ENCODE assay signal across 8 mouse cellular contexts in genomic region chr12:87148136-87148535, GRCm38 (mm10). TPM values are rescaled to one million over a fixed set of nuclear protein-coding genes. Genes with fewer than 3 reads are reported as not detected.
DNase-seq lines count a peak whose midpoint lies in the region; ATAC-seq and TF ChIP-seq lines count a peak whose summit lies in the region.

No protein-coding gene starts in this region.

- peak overlapping the region; percentile 70 for H3K9ac ChIP-seq in hindbrain, postnatal 0 days (replicated peaks; ENCODE audit: low read length)
- H3K9ac ChIP-seq in liver, embryonic 14.5 days (replicated peaks) = peak overlapping the region; percentile 53

- H3K4me2 ChIP-seq in hindbrain, postnatal 0 days (ENCODE audit: low read depth, low read length) = peak overlapping the region; percentile 74
- peak overlapping the region; percentile 61 for H3K4me2 ChIP-seq in liver, embryonic 14.5 days (ENCODE audit: low read depth)

- H3K4me1 ChIP-seq in erythroblast, embryonic 14.5 days (ENCODE audit: control insufficient read depth) = peaks cover 25% of the 10 kb centered on the region
- peaks cover 27% of the 10 kb centered on the region for H3K4me1 ChIP-seq in G1E (ENCODE audit: insufficient read depth, low read depth, low read length)
- peaks cover 13% of the 10 kb centered on the region for H3K4me1 ChIP-seq in hindbrain, postnatal 0 days (ENCODE audit: insufficient read depth, low read length)
- peaks cover 11 to 14% of the 10 kb centered on the region in 2 experiments for H3K4me1 ChIP-seq in liver, embryonic 14.5 days (replicated peaks; ENCODE audit: control insufficient read depth in 2 of 2, insufficient read depth in 2 of 2, low read length in 1 of 2)

- H3K9me3 ChIP-seq in erythroblast, embryonic 14.5 days (ENCODE audit: control insufficient read depth, low read length) = peaks cover 20% of the 10 kb centered on the region
- H3K9me3 ChIP-seq in G1E (replicated peaks) = peaks cover 23% of the 10 kb centered on the region
- no peaks in the 10 kb centered on the region for H3K9me3 ChIP-seq in hindbrain, postnatal 0 days (ENCODE audit: low read length)
- H3K9me3 ChIP-seq in liver, embryonic 14.5 days (ENCODE audit: control insufficient read depth, low read length) = peaks cover 4% of the 10 kb centered on the region

- peak overlapping the region; percentile 97 for H3K4me3 ChIP-seq in erythroblast, embryonic 14.5 days (replicated peaks)
- peak overlapping the region; percentile 93 for H3K4me3 ChIP-seq in G1E (ENCODE audit: low read depth, low read length)
- peak overlapping the region; percentile 63 for H3K4me3 ChIP-seq in hindbrain, postnatal 0 days (ENCODE audit: low read length)
- H3K4me3 ChIP-seq in liver, embryonic 14.5 days (ENCODE audit: insufficient read depth in 1 of 2, low read depth in 2 of 2, low read length in 2 of 2) = peak overlapping the region; percentile 67 to 73

- no peak for DNase-seq in G1E (ENCODE audit: low spot score)
- DNase-seq in hindbrain, postnatal 0 days (ENCODE audit: low spot score) = no peak
- no peak for DNase-seq in liver, embryonic 14.5 days (ENCODE audit: low read depth in 3 of 3, low spot score in 3 of 3)
- no peak for DNase-seq in urinary bladder, adult 18-20 months (ENCODE audit: low spot score in 2 of 2)
- no peak for DNase-seq in adrenal gland, postnatal 4 days (ENCODE audit: low spot score in 2 of 2)
- no peak for DNase-seq in thymus, postnatal 14 days

- no peak for TF ChIP-seq EP300 in liver, embryonic 14.5 days (IDR thresholded peaks at IDR 0.05; ENCODE audit: low read depth)

- 27% methylated on average over 15 of the region's 15 CpGs for WGBS in hindbrain, postnatal 0 days
- WGBS in liver, embryonic 14.5 days (ENCODE audit: insufficient replicate concordance) = 23% methylated on average over 15 of the region's 15 CpGs

- ATAC-seq in erythroblast, adult 5-6 weeks (replicated peaks; ENCODE audit: low FRiP score, poor library complexity, severe bottlenecking) = no peak
- no peak for ATAC-seq in G1E (ENCODE audit: extremely low read depth, insufficient number of reproducible peaks, low FRiP score, poor library complexity, severe bottlenecking)
- ATAC-seq in hindbrain, postnatal 0 days = no peak
- ATAC-seq in liver, embryonic 14.5 days (ENCODE audit: insufficient read depth) = no peak

- H3K36me3 ChIP-seq in erythroblast, embryonic 14.5 days (ENCODE audit: control insufficient read depth) = peaks cover 9% of the 10 kb centered on the region
- H3K36me3 ChIP-seq in G1E (replicated peaks) = peaks cover 12% of the 10 kb centered on the region
- H3K36me3 ChIP-seq in hindbrain, postnatal 0 days (ENCODE audit: insufficient read depth, low read length) = no peaks in the 10 kb centered on the region
- no peaks in the 10 kb centered on the region for H3K36me3 ChIP-seq in liver, embryonic 14.5 days (replicated peaks; ENCODE audit: control insufficient read depth, insufficient read depth, low read depth)

- H3K27ac ChIP-seq in hindbrain, postnatal 0 days = peak overlapping the region; percentile 90
- H3K27ac ChIP-seq in liver, embryonic 14.5 days = peak overlapping the region; percentile 62

- no peaks in the 10 kb centered on the region for H3K27me3 ChIP-seq in erythroblast, embryonic 14.5 days (ENCODE audit: control insufficient read depth)
- no peaks in the 10 kb centered on the region for H3K27me3 ChIP-seq in G1E (ENCODE audit: insufficient read depth, low read length)
- H3K27me3 ChIP-seq in hindbrain, postnatal 0 days (ENCODE audit: insufficient read depth, low read length) = no peaks in the 10 kb centered on the region
- no peaks in the 10 kb centered on the region for H3K27me3 ChIP-seq in liver, embryonic 14.5 days (ENCODE audit: control insufficient read depth, insufficient read depth, low read length)

- TF ChIP-seq CTCF in G1E (IDR thresholded peaks at IDR 0.05; ENCODE audit: low read depth, low read length) = no peak
- TF ChIP-seq CTCF in hindbrain, postnatal 0 days (IDR thresholded peaks at IDR 0.05; ENCODE audit: low read depth) = no peak
- TF ChIP-seq CTCF in liver, embryonic 14.5 days (IDR thresholded peaks at IDR 0.05; ENCODE audit: low read depth) = no peak

RNA-seq across cellular contexts. Expression of gene Pomt2, which starts 0.4 kb away (rescaled TPM):
- polyA plus RNA-seq in erythroblast, embryonic 14.5 days (2012) = 0.09 and 0.11 TPM in 2 replicates
- 0.58 and 2.7 TPM in 2 replicates for total RNA-seq in erythroblast, adult 5-6 weeks (2015; ENCODE audit: low replicate concordance)
- 1.7 and 2.1 TPM in 2 replicates for total RNA-seq in erythroblast, adult 5-6 weeks (2017; ENCODE audit: low replicate concordance)
- total RNA-seq in G1E (2014; fragmentation: Nextera tagmentation) = 12.7 and 14.0 TPM in 2 replicates
- total RNA-seq in G1E (2017) = 10.6 and 11.9 TPM in 2 replicates
- polyA plus RNA-seq in G1E (2012) = 5.0 and 5.3 TPM in 2 replicates
- total RNA-seq in hindbrain, postnatal 0 days (2014; rRNA removed) = 31.0 and 40.7 TPM in 2 replicates
- polyA plus RNA-seq in hindbrain, postnatal 0 days (2015; fragmentation: Nextera tagmentation; extraction: Ambion mirVana) = 12.0 and 12.4 TPM in 2 replicates
- 2.6 and 2.8 TPM in 2 replicates for polyA plus RNA-seq in liver, embryonic 14.5 days (2012; rRNA removed)
- polyA plus RNA-seq in liver, embryonic 14.5 days (2014; fragmentation: Nextera tagmentation; extraction: Ambion mirVana) = 3.9 and 4.9 TPM in 2 replicates
- 10 to 100 TPM; 13.4 to 16.7 TPM for total RNA-seq in adrenal gland, postnatal 4 days (2021)

RNA-seq across cellular contexts. Expression of gene Gstz1, which starts 1.2 kb away (rescaled TPM):
- polyA plus RNA-seq in erythroblast, embryonic 14.5 days (2012) = 0.29 and 0.41 TPM in 2 replicates
- total RNA-seq in erythroblast, adult 5-6 weeks (2015; ENCODE audit: low replicate concordance) = 6.1 and 8.4 TPM in 2 replicates
- total RNA-seq in erythroblast, adult 5-6 weeks (2017; ENCODE audit: low replicate concordance) = 3.8 and 5.2 TPM in 2 replicates
- total RNA-seq in G1E (2014; fragmentation: Nextera tagmentation) = 71.9 and 80.9 TPM in 2 replicates
- 51.5 and 54.2 TPM in 2 replicates for total RNA-seq in G1E (2017)
- 6.6 and 7.2 TPM in 2 replicates for polyA plus RNA-seq in G1E (2012)
- 56.3 and 61.1 TPM in 2 replicates for total RNA-seq in hindbrain, postnatal 0 days (2014; rRNA removed)
- polyA plus RNA-seq in hindbrain, postnatal 0 days (2015; fragmentation: Nextera tagmentation; extraction: Ambion mirVana) = 45.6 and 45.8 TPM in 2 replicates
- 94.8 and 115 TPM in 2 replicates for polyA plus RNA-seq in liver, embryonic 14.5 days (2012; rRNA removed)
- polyA plus RNA-seq in liver, embryonic 14.5 days (2014; fragmentation: Nextera tagmentation; extraction: Ambion mirVana) = 91.0 and 101 TPM in 2 replicates
- 100 to 1,000 TPM in 1 of 2 experiments, 10 to 100 TPM in 1; 83.6 to 106 TPM for total RNA-seq in adrenal gland, postnatal 4 days (2021)

RNA-seq across cellular contexts. Expression of gene Ngb, which starts 45.8 kb away (rescaled TPM):
- not detected in 2 replicates for polyA plus RNA-seq in erythroblast, embryonic 14.5 days (2012)
- not detected in 2 replicates for total RNA-seq in erythroblast, adult 5-6 weeks (2015; ENCODE audit: low replicate concordance)
- total RNA-seq in erythroblast, adult 5-6 weeks (2017; ENCODE audit: low replicate concordance) = not detected in 2 replicates
- total RNA-seq in G1E (2014; fragmentation: Nextera tagmentation) (not detected in 2 replicates), G1E (2017) (0.23 and 0.49 TPM in 2 replicates)
- polyA plus RNA-seq in G1E (2012) = not detected in 2 replicates
- 9.3 and 11.8 TPM in 2 replicates for total RNA-seq in hindbrain, postnatal 0 days (2014; rRNA removed)
- 9.1 and 9.4 TPM in 2 replicates for polyA plus RNA-seq in hindbrain, postnatal 0 days (2015; fragmentation: Nextera tagmentation; extraction: Ambion mirVana)
- 0.04 TPM in 1 of 2 replicates, not detected in the other for polyA plus RNA-seq in liver, embryonic 14.5 days (2012; rRNA removed)
- polyA plus RNA-seq in liver, embryonic 14.5 days (2014; fragmentation: Nextera tagmentation; extraction: Ambion mirVana) = 0.11 TPM in 1 of 2 replicates, not detected in the other
- total RNA-seq in adrenal gland, postnatal 4 days (2021) = 1 to 10 TPM; 1.2 to 1.5 TPM

RNA-seq across cellular contexts. Expression of gene Samd15, which starts 51.4 kb away (rescaled TPM):
- polyA plus RNA-seq in erythroblast, embryonic 14.5 days (2012) = not detected in 2 replicates
- not detected in 2 replicates for total RNA-seq in erythroblast, adult 5-6 weeks (2015; ENCODE audit: low replicate concordance)
- total RNA-seq in erythroblast, adult 5-6 weeks (2017; ENCODE audit: low replicate concordance) = 1.5 TPM in 1 of 2 replicates, not detected in the other
- total RNA-seq in G1E (2014; fragmentation: Nextera tagmentation) = 2.8 and 3.2 TPM in 2 replicates
- 1.5 and 2.3 TPM in 2 replicates for total RNA-seq in G1E (2017)
- 0.21 TPM in 1 of 2 replicates, not detected in the other for polyA plus RNA-seq in G1E (2012)
- total RNA-seq in hindbrain, postnatal 0 days (2014; rRNA removed) = 0.10 and 0.83 TPM in 2 replicates
- 2.3 TPM in 2 replicates for polyA plus RNA-seq in hindbrain, postnatal 0 days (2015; fragmentation: Nextera tagmentation; extraction: Ambion mirVana)
- polyA plus RNA-seq in liver, embryonic 14.5 days (2012; rRNA removed) = 0.03 and 0.21 TPM in 2 replicates
- 7.6 and 8.2 TPM in 2 replicates for polyA plus RNA-seq in liver, embryonic 14.5 days (2014; fragmentation: Nextera tagmentation; extraction: Ambion mirVana)
- total RNA-seq in adrenal gland, postnatal 4 days (2021) = 1 to 10 TPM; 3.0 to 3.2 TPM

RNA-seq across cellular contexts. Expression of gene Tmed8, which starts 52.1 kb away (rescaled TPM):
- 0.01 and 0.02 TPM in 2 replicates for polyA plus RNA-seq in erythroblast, embryonic 14.5 days (2012)
- 1.3 and 3.3 TPM in 2 replicates for total RNA-seq in erythroblast, adult 5-6 weeks (2015; ENCODE audit: low replicate concordance)
- 1.8 and 3.0 TPM in 2 replicates for total RNA-seq in erythroblast, adult 5-6 weeks (2017; ENCODE audit: low replicate concordance)
- total RNA-seq in G1E (2014; fragmentation: Nextera tagmentation) = 21.6 and 21.8 TPM in 2 replicates
- total RNA-seq in G1E (2017) = 30.8 and 32.5 TPM in 2 replicates
- polyA plus RNA-seq in G1E (2012) = 1.7 and 2.2 TPM in 2 replicates
- 13.7 and 14.0 TPM in 2 replicates for total RNA-seq in hindbrain, postnatal 0 days (2014; rRNA removed)
- 3.4 and 3.9 TPM in 2 replicates for polyA plus RNA-seq in hindbrain, postnatal 0 days (2015; fragmentation: Nextera tagmentation; extraction: Ambion mirVana)
- 0.62 and 0.80 TPM in 2 replicates for polyA plus RNA-seq in liver, embryonic 14.5 days (2012; rRNA removed)
- polyA plus RNA-seq in liver, embryonic 14.5 days (2014; fragmentation: Nextera tagmentation; extraction: Ambion mirVana) = 0.50 and 0.99 TPM in 2 replicates
- 10 to 100 TPM; 25.3 to 28.1 TPM for total RNA-seq in adrenal gland, postnatal 4 days (2021)
